Mouse (Mus musculus) thymus, adult 18-20 months (tissue): ENCODE measurements around the gene Txndc17.

ENCODE experiments used
- DNase-seq, 2 experiments: peaks; one replicate each; pipeline ENCODE4 v3.0.0; 2022; ENCODE audit warnings: mixed read lengths in 2 of 2

Txndc17 gene

DNA sequence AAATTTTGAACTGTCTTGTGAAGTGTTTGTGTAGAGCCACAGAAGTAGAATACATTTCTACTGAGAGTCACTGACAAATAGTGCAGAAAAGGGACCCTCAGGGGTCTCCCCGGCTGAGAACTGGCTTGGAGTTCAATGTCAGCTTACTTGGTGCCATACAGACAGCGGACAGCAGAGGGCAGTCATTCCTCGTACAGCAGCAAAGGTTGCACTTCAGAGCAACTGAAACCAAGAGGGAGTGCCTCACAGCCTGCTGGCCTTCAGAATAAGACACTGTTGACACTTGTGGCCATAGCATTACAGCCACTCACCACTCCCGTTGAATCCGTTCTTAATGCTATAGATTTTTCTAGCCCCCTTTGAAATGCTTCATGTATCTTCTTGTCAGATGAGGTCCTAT lies 17.5 kb downstream of the Txndc17 start:
- peak in 1 of 2 experiments; percentile 26 for DNase-seq

DNA sequence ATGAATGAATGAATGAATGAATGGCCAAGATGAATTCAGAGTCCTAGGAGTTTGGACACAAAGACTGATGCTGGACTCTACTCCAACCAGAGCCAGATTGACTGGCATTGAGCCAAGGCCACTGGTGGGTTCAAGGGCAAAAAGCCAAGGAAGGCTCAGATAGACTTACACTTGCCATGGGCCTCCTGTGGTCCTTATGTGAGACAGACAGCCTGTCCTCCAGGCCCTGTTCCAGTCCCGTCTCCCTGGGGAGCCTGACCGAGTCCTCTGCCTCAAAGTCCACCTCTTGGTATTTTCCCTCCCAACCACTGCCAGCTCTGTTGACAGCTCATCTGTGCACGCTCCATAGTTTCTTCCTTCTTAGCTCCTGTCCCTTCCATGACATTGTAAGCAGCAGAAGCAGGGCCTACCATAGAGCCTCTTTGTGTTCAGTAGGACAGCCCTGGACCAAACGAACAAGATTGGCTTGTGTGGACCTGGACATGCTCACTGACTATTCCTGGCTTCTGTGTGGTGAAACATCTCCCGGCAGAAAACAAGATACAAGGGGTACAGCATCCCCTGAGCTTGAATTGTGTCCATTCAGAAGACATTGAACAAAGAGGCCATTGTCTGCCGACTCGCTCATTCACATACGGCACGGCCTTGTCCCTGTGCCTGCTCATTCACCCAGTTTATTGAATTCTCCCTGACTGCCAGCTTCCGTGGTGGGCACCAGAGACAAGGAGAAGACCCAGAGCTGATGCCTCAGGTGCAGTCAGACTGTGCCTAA lies 18.9 kb downstream of the Txndc17 start:
- no peak for DNase-seq

DNA sequence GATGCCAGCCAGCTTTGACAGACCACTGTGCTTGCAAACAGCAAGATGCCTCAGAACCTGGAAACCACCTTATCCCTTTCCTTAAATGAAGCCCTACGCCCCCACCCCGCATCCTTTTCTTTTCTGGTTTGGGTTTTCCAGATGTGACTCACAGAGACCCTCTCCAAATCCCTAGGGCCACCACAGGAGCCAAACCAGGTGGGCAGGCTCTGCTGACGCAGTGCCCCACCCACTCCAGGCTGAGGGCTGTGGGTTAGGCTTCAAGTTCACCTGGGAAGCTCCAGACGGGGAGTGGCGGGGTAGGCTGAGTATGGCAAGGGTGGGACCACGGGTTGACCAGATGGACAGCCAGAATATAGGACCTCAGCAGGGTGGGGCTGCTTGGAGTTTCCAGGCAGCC lies 19.6 kb downstream of the Txndc17 start:
- no peak for DNase-seq

DNA sequence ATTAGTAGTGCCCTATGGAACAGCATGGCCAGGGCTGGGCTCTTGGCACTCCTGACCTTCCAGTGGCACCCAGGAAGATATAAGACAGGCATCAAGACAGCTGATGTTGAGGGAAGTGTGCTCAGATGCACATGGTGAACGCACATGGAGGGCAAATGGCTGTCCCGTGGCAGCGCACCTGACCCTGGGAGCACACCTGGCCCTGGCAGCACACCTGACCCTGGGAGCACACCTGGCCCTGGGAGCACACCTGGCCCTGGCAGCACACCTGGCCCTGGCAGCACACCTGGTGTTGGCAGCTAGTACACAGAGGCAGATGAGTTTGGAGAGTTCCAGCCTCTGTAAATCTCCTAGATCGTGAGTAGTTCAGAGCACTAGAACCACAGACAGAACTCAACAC lies 21.2 kb downstream of the Txndc17 start:
- DNase-seq = no peak

DNA sequence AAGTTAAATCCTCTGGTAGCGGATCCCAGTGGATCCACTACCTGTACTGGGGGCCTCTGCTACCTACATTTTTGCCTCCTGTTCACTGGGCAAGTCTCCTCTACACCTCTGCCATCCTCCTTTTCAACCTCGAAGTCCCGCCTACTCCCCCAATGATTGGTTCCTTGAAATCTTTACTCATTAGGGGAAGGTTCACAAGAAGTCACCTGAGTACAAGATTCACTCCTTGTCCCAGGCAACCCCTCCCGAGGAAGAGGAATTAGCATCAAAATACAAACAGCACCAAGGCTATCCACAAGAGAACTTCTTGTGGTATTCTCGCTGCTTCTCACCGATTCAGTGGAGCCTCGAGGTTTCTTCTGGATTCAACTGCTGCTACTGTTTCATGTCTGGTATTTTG lies 24.7 kb downstream of the Txndc17 start:
- no peak for DNase-seq

DNA sequence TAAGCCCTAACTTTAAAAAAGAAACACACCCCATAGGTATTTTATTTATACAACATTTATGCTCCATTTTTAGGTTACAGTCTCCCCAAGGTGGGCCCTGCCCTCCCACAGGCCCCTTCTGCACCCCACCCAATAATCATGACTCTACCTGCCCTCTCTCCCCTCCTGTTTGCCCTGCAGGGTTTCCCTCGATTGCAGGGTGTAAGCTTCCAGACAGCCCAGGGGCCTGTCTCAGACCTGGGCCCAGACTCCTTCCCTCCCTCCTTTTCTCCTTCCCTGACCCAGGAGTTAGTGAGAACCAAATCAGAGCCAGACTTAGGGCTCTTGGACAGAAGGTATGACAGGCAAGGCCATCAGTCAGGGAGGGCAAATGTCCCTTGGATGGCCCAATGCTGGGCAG lies 25.6 kb downstream of the Txndc17 start:
- no peak for DNase-seq

DNA sequence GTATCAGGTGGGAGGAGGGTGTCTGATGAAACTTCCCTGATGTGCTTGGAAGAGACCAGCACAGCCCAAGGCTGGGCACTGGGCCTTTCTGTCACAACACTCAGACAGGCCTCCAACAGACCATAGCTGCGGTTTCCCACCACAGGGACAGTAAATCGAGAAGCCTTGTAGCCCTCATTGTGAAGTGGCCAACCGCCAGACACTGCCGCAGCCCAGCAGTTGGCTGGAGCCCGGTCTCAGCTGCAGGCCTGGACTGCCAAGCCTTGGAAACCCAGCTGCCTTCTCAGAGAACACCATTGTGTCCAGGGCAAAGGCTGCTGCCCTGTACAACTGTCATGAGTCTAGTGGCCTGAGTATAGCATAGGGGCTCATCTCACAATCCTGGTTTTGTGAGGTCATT lies 26.7 kb downstream of the Txndc17 start:
- DNase-seq = no peak

DNA sequence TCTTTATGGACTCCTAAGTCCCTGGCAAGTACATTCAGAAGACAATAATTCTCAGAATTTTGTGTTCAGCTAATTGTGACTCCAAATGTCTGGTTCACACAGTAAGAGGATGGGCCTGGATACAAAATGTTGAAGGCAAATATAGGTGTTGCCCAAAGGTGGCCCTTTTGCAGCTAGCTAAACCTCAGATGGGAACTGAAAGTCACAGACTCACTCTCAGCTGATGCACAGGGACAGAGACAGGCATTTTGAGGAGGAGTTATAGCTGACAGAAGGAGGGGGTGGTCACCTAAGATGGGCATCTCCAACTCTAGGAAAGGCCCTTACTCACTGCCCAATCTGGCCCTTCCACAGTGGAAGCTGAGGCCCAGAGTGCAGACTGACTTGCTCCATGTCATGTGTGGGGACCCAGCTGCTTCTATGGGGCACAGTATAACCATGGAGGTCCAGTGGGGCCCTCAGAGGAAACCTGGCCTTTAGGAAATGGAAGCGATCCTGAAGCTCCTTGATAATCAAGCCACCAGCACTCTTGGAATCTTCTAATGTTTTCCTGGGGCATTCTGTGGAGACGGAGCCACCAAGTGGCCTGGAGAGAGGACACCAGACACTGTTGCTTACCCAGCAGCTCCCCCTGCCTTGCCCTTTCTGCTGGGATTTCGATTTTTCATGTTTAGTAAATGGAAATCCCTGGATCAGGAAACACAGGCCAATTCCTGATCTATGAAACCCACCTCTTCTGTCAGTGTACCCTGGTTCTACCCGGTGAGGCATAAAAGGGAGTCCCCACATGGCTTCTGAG lies 32.9 kb downstream of the Txndc17 start:
- no peak for DNase-seq

DNA sequence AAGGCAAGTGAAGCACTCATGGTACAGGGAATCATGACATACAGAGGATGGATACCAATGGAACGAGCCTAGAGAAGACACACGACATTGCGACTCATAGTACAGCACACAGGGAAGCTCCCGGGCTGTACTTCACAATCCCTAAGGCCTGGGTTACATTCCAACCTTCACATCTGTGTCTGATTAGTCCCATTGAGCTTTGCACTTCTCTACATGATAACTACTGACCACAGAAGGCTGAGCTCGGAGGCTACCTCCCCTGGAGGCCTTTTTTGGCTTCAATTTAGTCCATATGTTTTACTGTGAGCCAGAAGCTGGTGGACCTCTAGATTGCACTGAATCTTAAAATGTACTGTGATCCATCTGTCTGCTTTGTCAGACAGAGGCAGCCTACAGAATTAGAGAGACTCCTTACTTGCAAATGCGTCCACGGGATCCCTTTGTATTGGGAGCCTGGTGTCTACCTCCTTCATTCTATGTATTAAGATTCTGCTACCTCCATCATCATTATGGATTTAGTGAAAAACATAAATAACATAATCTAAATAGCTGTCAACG lies 37.9 kb downstream of the Txndc17 start:
- no peak for DNase-seq

DNA sequence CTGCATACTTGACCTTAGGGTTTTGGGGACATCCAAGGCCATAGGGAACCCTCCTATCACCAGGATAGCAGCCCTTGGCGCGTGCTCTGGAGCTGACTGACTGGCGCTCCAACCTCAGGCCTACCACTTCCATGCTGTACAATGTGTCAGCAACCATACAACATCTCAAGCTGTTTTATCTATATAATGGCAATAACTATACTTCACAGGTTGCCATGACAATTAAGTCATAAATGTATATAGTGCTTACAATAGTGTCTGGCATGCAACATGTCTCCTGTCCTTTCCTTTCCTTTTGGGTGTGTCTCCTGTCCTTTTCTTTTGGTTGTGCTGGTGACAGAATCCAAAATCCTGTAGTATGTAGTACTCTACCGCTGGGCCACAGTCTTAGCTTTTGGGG lies 48.3 kb downstream of the Txndc17 start:
- no peak for DNase-seq

DNA sequence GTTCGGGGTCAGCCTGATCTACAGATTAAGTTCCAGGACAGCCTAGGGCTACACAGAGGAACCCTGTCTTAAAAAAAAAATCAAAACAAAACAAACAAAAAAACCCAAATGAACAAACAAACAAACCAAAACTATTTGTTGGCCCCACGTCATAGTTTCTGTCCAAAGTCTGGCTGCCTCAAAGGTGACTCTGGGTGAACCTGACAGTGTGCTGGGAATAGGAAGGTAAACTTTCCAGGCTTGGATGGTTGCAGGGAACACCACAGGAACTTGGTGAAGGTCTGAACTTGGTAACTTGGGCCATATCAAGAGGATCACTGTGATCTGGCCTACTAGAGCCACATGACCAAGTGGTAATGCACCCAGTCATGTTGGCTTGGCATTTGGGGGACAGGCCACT lies 49.1 kb downstream of the Txndc17 start:
- no peak for DNase-seq
